Mouse (Mus musculus) left cerebral cortex, adult 2 months (tissue): Measurements from ENCODE around the gene Ano10. TPM values are rescaled to one million over a fixed set of nuclear protein-coding genes. Genes with fewer than 3 reads are reported as not detected.

Experiments used
- DNase-seq, 2 experiments: peaks; one replicate each; pipeline ENCODE4 v3.0.0; 2021 to 2022; ENCODE audit warnings: low spot score in 2 of 2, mixed read lengths in 1 of 2; ENCODE audit errors: extremely low spot score in 1 of 2
- H3K27ac ChIP-seq: fragments of 200-600 bp; 2 replicates; pipeline ENCODE4 v1.8.1; 2022
- H3K4me3 ChIP-seq: fragments of 200-600 bp; 2 replicates; pipeline ENCODE4 v1.8.1; 2022
- CTCF ChIP-seq: fragments of 200-600 bp; IDR thresholded peaks from 2 replicates; pipeline ENCODE4 v1.8.1; 2022; ENCODE audit warnings: antibody characterized with exemption, mild to moderate bottlenecking, moderate library complexity
- intact Hi-C: fragments of 180-260 bp; cut with DNase I; formaldehyde crosslinking; loops from one replicate; pipeline ENCODE4 v1.15.1; 2025
- microRNA-seq, 2 experiments: library from miRNA; unstranded; fragments of <30 nt; microRNA quantifications; one replicate each; pipeline ENCODE4 v1.2.0; 2021
- total RNA-seq, 2 experiments: library from RNA; stranded (reverse); gene quantifications; 2 replicates each; pipeline ENCODE4 v1.2.3; 2021

Gene Ano10
- total RNA-seq, 2 experiments from 2014 or later: 25.8 to 27.4 TPM

GRCm38 (mm10) chr9:122127271-122127785 is 166.9 kb downstream of the Ano10 start:
- intact Hi-C loops: no loop called here
- no peak overlapping the region for H3K27ac ChIP-seq
- DNase-seq: no peak
- no peak for TF ChIP-seq CTCF
- no peak overlapping the region for H3K4me3 ChIP-seq

- no peak overlapping the region for H3K27ac ChIP-seq
- intact Hi-C loops: no loop called here
- TF ChIP-seq CTCF: no peak
These were observed 167.4 kb downstream of the Ano10 start for GRCm38 (mm10) chr9:122126790-122127189.

More at GRCm38 (mm10) chr9:122126790-122127189, 167.4 kb downstream of the Ano10 start:
- no peak overlapping the region for H3K4me3 ChIP-seq
- no peak for DNase-seq

Small RNA genes within 50 kb of the gene (microRNA-seq; reads per million reads assigned to microRNA genes)
- gene Mir8106: 0 reads per million in 2 experiments

Other genes with a start within 250 kb of the Ano10 start
- 100 to 1,000 TPM; 113 to 129 TPM for gene Snrk, start 177.2 kb downstream of the Ano10 start, total RNA-seq
- gene Abhd5, start 57.2 kb upstream of the Ano10 start, total RNA-seq: 10 to 100 TPM; 17.1 to 19.3 TPM